7 mouse cellular contexts compared by ENCODE assay signal in the genomic region with DNA sequence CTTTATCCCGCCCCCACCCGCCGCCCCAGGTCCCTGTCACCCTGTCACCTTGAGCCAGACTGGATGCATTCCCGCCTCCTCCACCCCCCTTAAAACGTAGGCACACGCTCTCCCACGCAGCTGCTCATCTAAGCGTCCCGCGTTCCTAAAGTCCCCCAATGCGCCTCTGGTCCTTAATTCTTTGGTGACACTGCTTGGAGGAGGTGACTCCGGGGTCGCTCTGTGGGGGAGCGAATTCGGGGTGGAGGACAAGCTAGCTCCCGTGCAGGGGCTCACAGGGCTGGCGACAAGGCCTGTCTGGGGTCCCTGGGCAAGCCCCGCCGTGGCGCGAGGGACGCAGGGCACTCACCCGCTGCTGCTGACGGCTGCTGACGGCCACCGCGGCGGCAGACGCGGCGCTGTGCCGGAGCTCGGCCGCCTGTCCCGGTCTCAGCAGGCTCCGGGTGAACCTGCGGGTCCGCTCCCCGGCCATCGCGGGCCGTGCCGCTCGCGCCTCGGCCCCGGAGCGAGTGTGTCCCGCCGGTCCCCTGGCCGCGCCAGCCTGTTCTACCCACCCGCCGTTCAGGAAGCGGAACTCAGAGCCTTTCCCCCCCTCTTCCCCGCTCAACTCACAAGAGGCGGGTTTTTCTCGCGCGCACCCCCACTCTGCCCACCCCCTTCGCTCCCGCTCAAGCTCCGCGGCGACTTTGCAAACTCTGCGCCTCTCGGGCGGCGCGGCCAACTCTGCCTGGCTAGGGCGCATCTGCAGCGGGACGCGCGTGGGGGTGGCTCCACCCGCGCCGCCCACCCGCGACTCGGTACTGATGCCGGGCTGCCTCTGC. TPM values are rescaled to one million over a fixed set of nuclear protein-coding genes. Genes with fewer than 3 reads are reported as not detected.
DNase-seq lines count a peak whose midpoint lies in the region; ATAC-seq lines count a peak whose summit lies in the region.

Gene Dock10 (minus strand): TSS at position 551 of the 821 bp plus-strand sequence.

- DNase-seq in R1 (ENCODE audit: low read depth, low spot score) = peak; percentile 49
- peak; percentile 10 for DNase-seq in cerebellum, adult 9-11 months
- DNase-seq in frontal cortex, adult 2 months (ENCODE audit: extremely low spot score in 1 of 2, low spot score in 1 of 2) = peak; percentile 8 to 63
- DNase-seq in left cerebral cortex, postnatal 25 days (ENCODE audit: low spot score in 2 of 2) = peak; percentile 51 to 60
- DNase-seq in mesoderm, embryonic 11.5 days (ENCODE audit: low read depth, low spot score) = peak; percentile 49
- peak; percentile 43 to 48 for DNase-seq in right cerebral cortex, postnatal 36 days (ENCODE audit: low spot score in 2 of 2)

- intact Hi-C loops in left cerebral cortex, postnatal 25 days (cut with DNase I) = no loop called here

- H3K27me3 ChIP-seq in hindbrain, embryonic 16.5 days (replicated peaks; ENCODE audit: control insufficient read depth, insufficient read depth, low read length) = peaks cover 2% of the 10 kb centered on the region; the same call in 1 of the 2 replicates

- no peaks in the 10 kb centered on the region for H3K36me3 ChIP-seq in hindbrain, embryonic 16.5 days (ENCODE audit: control insufficient read depth, insufficient read depth, low read length)

- peak within 1 kb of the TSS; percentile 13 for H3K27ac ChIP-seq in hindbrain, embryonic 16.5 days (ENCODE audit: low read depth, low read length)

- ATAC-seq in hindbrain, embryonic 16.5 days = peak; percentile 79

- no peaks in the 10 kb centered on the region for H3K9me3 ChIP-seq in hindbrain, embryonic 16.5 days (ENCODE audit: control insufficient read depth, low read length)

- peak within 1 kb of the TSS; percentile 77 for H3K9ac ChIP-seq in hindbrain, embryonic 16.5 days (ENCODE audit: low read depth, low read length)

- H3K4me3 ChIP-seq in hindbrain, embryonic 16.5 days (ENCODE audit: low read length) = peak within 1 kb of the TSS; percentile 86

- H3K4me1 ChIP-seq in hindbrain, embryonic 16.5 days (ENCODE audit: control insufficient read depth, insufficient read depth, low read depth, low read length) = peaks cover 9% of the 10 kb centered on the region

- H3K4me2 ChIP-seq in hindbrain, embryonic 16.5 days (ENCODE audit: low read length) = peak within 1 kb of the TSS; percentile 97

- WGBS in hindbrain, embryonic 16.5 days = 0% methylated on average over 48 of the region's 82 CpGs

RNA-seq across cellular contexts. Expression of gene Dock10, which starts in this region (rescaled TPM):
- 43.0 and 43.1 TPM in 2 replicates for polyA plus RNA-seq in frontal cortex, adult 2 months (2012; rRNA removed)
- polyA plus RNA-seq in hindbrain, embryonic 16.5 days (2015; fragmentation: Nextera tagmentation; extraction: Ambion mirVana) = 5.8 and 5.9 TPM in 2 replicates
- 10 to 100 TPM; 24.4 to 38.7 TPM for total RNA-seq in left cerebral cortex, postnatal 25 days (2021)

Comparison
In these comparisons a context has a peak if more than half of its experiments do, and no peak if none do; other contexts are left out.
1. Peak in every context shown above with its lines: DNase-seq, ATAC-seq, H3K4me3 ChIP-seq and H3K27ac ChIP-seq.